Mouse (Mus musculus): ENCODE results near the gene Rassf8.

The Rassf8 gene

DNA sequence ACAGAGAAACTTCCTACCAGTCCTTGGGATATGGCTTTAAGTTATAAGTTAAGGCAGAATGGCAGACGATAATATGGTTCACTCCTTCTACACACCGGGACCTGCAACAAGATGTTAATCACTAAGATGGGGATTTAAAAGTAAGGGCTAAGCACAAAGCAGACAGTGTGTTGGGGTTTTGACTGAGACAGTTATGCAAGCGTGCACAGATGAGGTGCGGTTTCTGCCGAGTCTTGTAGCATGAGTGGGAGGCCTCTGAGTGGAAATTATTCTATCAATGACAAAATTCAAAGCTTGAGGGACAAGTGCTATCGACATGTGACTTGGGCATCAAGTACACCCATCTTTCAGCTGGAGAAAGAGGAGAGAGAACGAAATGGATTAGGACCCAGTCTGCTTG, 106.2 kb downstream of the Rassf8 start:
- no peak for TF ChIP-seq GATA4 (IDR thresholded peaks at IDR 0.05; ENCODE audit: insufficient replicate concordance, low read length)

DNA sequence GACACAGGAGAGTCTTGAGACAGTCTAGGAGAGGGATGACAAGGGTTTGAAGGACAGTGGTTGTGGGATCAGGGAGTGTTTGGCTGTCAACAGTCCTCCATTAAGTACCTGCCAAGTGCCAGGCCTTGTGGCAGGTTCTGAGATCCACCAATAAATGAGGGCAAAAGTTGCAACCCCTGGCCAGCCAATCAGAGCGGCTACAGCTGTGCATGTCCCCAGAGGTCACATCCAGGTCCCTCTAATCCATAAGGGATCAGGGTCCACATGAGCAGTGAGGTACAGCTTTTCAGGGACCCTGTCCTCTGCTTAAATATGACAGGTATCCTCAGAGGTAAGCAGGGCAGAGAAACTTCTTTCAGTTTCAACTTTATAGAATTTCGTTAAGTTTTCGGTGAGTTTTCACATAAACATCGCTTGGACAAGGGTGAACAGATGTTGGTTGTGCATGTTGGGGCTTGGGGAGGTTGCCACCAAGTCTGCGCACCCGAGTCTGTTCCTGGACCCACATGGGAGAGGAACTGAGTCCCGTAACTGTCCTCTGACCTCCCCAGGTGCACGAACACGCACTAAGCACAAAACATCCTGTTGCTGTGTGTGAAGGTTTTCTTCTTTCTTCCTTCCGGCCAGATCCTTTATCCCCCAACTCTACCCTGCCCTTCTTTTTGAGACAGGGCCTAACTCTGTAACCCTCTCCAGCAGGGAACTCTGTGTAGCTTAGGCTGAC, 107.0 kb downstream of the Rassf8 start:
- no peak for TF ChIP-seq GATA4 (IDR thresholded peaks at IDR 0.05; ENCODE audit: insufficient replicate concordance, low read length)

DNA sequence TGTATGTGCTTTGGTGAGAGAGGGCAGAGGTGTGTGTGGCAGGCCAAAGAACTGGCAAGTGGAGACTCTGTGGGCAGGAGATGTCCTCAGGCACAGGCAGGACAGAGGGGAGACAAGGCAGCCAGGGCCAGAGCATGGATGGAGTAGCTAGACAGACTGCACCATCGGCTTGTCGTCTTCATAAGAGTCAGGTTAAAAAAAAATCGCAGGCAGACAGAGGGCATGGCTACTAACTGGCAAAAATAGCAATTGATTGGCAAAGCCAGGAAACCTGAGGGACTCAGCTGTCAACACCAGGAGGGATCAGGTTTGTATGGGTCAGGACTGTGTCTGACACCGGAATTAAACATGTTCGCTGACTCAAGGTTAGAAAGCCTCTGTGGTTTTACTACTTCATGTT, 108.2 kb downstream of the Rassf8 start:
- no peak for TF ChIP-seq GATA4 (IDR thresholded peaks at IDR 0.05; ENCODE audit: insufficient replicate concordance, low read length)

DNA sequence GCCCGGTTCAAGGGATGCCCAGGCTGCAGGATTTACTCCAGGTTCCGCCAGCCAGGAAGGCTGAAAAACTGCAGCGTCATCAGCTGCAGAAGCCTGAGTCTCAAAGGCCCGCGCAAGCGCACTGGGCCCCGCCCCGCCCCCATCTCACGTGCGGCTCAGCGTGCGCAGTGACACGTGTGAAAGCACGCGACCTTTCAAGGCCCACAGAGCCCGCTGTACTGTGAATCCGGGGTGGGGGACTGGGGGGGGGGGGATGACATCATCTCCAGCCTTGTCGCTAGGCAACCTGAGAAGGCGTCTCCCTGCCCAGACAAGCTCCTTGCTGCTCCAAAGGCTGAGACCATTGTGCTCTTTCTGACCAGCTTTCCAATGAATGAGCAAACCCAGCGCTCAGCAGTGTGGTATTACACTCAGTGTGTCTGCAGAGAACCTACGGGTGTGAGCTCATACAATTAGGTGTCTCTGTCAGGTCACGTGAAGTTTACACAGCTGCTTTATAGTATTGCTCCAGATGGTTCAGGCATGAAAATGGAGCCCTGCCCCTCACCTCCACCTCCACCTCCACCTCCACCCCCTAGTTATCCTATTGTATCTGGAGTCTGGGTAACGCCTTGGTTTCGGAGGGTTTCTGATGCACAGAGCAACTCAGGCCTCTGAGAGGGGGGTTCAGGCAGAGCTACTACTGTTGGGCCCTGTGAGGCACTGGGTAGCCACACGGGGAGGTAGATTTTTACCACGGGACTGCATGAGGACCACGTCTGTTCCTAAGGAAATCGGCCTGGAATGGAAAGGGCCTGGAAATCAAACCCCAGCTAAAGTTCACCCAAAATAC, 109.4 kb downstream of the Rassf8 start:
- no peak for TF ChIP-seq GATA4 (IDR thresholded peaks at IDR 0.05; ENCODE audit: insufficient replicate concordance, low read length)

DNA sequence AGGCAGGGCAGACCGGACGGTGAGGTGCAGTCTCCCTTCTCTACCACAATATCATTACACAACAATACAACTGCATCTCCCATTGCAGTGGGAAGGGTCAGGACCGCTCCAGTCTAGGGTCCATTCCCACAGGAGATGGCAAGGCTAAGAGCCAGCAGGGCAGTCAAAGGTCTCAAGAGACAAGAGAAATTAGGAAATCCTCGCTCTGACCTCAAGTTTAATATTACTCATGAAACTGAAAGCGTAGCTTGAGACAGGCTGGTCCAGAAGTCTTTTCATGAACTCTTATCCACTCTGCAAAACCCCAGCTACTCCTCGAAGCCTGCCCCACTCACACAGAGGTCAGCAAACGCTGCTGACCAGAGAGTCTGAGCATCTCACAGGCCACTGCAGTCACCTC, 110.9 kb downstream of the Rassf8 start:
- TF ChIP-seq GATA4 (IDR thresholded peaks at IDR 0.05; ENCODE audit: insufficient replicate concordance, low read length), result no peak

DNA sequence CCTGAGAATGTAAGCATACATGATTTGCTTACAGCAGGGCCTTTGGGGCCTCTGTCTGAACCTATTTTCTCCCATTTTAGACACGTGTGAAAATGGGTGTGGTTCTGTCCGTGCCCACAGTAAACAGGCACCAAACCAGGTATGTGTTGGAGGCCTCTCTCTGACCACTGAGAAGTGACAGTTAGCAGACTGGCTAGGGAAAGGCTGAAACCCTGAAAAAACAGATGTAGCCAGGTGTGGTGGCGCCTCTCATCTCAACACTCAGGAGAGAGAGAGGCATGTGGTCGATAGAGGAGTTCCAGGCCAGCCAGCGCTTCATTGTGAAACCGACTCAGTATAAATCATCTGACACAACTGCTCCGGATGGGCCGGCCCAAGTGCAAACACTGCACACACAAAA, 111.9 kb downstream of the Rassf8 start:
- TF ChIP-seq GATA4 (IDR thresholded peaks at IDR 0.05; ENCODE audit: insufficient replicate concordance, low read length), result no peak

DNA sequence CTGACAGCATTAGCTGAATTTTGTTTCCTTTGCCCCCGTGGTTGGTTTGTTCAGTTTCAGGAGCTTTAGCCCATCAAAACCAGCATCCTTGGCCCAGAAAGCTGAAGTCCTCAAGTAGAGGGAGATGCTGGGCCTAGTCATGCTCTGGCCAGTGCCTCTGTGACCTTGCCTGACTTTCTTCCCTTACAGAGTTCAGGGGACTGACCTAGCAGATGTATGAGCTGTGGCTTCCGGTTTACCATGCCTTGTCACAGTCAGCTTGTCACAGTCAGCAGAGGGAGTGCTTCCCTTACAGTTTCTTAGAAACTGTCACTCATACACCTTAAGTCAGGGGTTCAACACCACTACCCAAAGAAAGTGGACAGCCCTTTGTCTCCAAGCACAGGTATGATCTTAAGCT, 113.8 kb downstream of the Rassf8 start:
- TF ChIP-seq GATA4 (IDR thresholded peaks at IDR 0.05; ENCODE audit: insufficient replicate concordance, low read length), result no peak

DNA sequence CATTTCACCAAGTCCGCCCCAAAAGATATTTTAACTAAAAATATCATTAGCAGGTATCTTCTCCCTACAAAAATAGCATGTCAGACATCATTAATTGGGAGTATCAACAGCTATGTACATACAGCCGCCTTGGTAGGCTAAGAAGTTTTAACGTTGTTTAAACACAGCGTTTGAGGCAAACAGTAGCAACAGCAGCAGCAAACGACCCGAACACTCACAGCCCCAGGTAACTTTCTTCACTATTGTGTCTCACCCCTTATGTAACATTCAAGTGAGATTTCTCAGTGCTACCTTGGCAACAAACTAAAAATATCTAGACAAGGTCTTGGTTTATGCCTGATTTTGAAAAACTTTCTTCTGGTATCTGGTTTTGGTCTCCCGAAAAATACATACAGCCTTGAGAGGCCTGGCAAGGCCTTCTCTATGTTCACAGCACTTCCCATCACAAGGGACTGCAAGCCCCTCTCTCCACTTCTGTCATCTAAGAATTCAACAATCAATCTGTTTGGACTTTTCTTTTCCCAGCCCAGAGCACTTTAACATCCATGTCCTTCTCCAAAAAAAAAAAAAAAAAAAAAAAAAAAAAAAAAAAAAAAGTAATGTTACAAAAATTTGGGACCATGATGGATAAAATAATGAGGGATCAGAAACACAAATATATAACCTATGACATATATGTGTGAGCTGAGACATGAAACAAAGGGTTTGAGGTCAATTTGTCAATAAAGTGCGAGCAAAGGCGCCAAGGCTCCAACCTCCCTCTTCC, 115.1 kb downstream of the Rassf8 start:
- no peak for TF ChIP-seq GATA4 (IDR thresholded peaks at IDR 0.05; ENCODE audit: insufficient replicate concordance, low read length)

DNA sequence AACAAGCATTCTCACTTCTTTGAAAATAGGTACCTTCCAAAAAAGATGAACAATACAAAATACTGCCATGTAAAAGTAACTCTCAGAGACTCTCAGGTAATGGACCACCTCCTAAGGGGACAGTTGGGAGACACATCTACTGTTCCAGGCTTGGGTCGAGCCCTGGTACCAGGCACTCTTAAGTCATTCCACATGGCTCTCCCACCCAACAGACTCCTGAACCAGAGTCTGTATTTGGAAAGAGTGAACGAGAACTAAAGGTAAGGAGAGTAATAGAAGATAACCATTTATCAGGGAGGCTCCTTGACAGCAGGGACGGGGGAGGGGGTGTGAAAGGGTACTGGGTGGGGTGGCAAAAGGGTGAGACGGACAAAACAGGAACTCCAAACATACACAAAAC, 115.8 kb downstream of the Rassf8 start:
- TF ChIP-seq GATA4 (IDR thresholded peaks at IDR 0.05; ENCODE audit: insufficient replicate concordance, low read length), result no peak

DNA sequence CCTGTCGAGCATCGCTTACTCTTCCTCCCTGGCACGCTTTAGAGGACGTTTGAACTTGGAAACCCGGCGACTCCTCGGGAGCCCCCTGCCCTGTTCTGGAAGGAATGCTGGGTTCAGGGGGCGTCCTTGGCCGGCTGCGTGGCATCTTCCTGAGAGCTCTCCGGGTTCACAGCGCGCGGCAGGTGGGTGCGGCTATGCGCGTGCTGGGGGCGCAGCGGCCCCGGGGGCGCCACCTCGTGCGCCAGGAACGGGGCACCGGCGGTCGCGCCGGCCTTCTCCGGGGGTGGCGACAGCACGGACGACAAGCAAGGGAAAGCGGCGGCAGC, 116.2 kb downstream of the Rassf8 start:
- TF ChIP-seq GATA4 (IDR thresholded peaks at IDR 0.05; ENCODE audit: insufficient replicate concordance, low read length), result no peak

DNA sequence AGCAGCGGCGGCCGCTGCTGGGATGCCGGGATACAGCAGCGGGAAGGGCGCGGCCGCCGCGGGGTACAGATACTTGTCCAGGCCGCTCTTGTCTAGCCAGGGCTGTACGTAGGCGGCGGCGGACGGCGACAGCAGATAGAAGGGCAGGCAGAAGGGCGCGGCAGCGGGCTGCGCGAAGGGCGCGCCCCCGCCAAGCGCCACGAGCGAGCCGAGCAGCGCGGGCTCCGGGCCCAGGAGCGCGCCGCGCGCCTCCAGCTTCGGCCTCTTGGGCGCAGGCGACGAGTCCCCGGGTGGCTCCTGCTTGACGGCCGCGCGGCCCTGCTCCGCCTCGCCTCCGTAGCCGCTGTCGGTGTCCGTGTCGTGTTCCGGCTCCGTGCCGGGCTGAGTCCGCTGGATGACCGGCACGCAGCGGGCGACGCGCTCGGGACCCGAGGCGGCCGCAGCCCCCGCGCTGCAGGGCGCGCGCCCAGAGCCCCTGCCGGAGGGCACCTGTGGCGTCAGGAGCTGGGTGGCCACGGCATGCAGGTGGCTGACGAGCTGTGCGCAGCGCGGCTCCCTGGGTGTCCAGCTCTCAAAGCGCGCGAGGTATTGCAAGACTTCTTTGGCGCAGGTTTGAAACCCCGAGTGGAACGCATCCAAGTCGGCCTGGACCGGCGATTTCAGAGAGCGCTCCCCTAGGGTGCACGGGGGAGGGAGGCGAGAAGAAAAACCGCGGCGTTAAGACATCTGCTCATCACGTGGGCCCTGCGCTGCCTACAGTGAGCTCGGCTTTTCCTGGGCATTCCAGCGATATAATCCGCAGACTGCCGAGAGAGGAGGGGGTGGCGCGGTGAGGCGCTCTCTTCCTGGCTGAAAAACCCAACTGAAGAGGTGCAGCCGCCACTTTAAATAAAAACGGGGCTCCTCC, 116.8 kb downstream of the Rassf8 start:
- no peak for TF ChIP-seq GATA4 (IDR thresholded peaks at IDR 0.05; ENCODE audit: insufficient replicate concordance, low read length)

DNA sequence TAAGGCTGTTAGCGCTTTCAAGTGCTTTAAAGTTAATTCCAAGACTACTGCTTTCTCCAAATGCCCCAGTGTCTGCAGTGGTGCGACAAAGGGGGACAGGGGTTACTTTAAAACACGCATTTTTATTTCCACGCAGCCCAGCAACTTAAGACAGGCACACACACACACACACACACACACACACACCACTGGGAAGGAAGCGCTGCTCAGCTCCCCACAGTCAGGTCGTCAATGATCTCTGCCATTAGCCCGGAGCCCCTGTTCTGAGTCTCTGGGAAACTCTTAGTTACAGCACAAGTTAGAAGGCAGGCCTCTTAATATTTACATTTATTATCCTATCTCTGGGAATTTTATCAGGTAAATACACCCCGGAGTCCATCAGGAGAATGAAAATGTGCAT, 117.6 kb downstream of the Rassf8 start:
- no peak for TF ChIP-seq GATA4 (IDR thresholded peaks at IDR 0.05; ENCODE audit: insufficient replicate concordance, low read length)

DNA sequence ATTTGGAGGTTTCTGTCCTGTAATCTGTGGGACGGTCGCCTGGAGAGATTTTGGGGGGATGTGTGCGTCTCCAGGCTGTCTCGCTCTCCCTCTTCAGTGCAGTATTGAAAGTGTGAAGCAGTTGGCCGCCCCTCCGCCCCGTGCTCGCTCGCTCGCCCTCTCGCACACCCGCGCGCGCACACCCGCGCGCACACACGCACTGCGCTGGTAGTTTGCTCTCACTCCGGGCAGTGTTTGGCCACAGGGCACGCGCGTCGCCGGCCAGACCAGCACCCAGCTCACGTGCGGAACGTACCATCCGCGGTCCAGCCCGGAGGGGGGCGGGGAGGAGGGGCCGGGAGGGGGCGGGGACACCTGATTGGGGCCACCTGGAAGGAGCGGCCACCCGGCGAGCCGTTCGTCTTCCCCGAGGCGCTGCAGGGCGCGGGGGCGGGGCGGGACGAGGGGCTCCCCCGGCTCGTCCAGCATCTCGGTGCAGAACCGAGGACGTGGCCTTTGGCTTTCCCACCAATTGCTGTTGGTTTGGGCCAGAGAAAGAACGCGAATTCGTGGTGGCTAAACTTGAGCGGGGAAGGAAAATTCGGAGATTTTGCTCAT, 118.8 kb downstream of the Rassf8 start, which contains the start of gene Bhlhe41:
TSS of gene Bhlhe41 (minus strand) at position 270 of the 597 bp plus-strand sequence.
- no peak for TF ChIP-seq GATA4 (IDR thresholded peaks at IDR 0.05; ENCODE audit: insufficient replicate concordance, low read length)

All from liver, adult (tissue).